Mouse (Mus musculus) heart, embryonic 12.5 days (tissue): ENCODE measurements around the gene Zranb3. TPM values are rescaled to one million over a fixed set of nuclear protein-coding genes. Genes with fewer than 3 reads are reported as not detected.
A peak's percentile ranks its signal among the peaks of the same experiment; 100 is the strongest.
"Not testable (repeated sequence)": the region's sequence is repeated elsewhere in the genome, so short reads cannot be mapped to it uniquely, and the experiment has no call there.

Experiments
- ATAC-seq: fragments of 200-750 bp; cut with Nextera tagmentation; 2 replicates; pipeline ENCODE4 v1.8.0; 2017; ENCODE audit warnings: moderate TSS enrichment, moderate library complexity; ENCODE audit not compliant: insufficient number of reproducible peaks, low FRiP score
- H3K27ac ChIP-seq: fragments of 300-500 bp; sonication (generic); 2 replicates; pipeline ENCODE4 v1.5.1; 2016; ENCODE audit warnings: mild to moderate bottlenecking, moderate library complexity; ENCODE audit not compliant: poor library complexity, severe bottlenecking
- H3K27me3 ChIP-seq: fragments of 300-500 bp; sonication (generic); replicated peaks from 2 replicates; pipeline ENCODE4 v1.6.1; 2016; ENCODE audit warnings: mild to moderate bottlenecking, moderate library complexity
- H3K36me3 ChIP-seq: fragments of 300-500 bp; sonication (generic); 2 replicates; pipeline ENCODE4 v1.6.1; 2016; ENCODE audit warnings: mild to moderate bottlenecking, moderate library complexity
- H3K4me1 ChIP-seq: fragments of 300-500 bp; sonication (generic); replicated peaks from 2 replicates; pipeline ENCODE4 v1.6.1; 2016; ENCODE audit warnings: mild to moderate bottlenecking
- H3K4me2 ChIP-seq: fragments of 300-500 bp; sonication (generic); 2 replicates; pipeline ENCODE4 v1.6.1; 2016; ENCODE audit warnings: mild to moderate bottlenecking, moderate library complexity
- H3K4me3 ChIP-seq: fragments of 300-500 bp; sonication (generic); 2 replicates; pipeline ENCODE4 v1.5.1; 2016; ENCODE audit warnings: mild to moderate bottlenecking
- H3K9ac ChIP-seq: fragments of 300-500 bp; sonication (generic); 2 replicates; pipeline ENCODE4 v1.6.1; 2016; ENCODE audit warnings: mild to moderate bottlenecking, moderate library complexity
- H3K9me3 ChIP-seq: fragments of 300-500 bp; sonication (generic); replicated peaks from 2 replicates; pipeline ENCODE4 v1.6.1; 2016; ENCODE audit warnings: mild to moderate bottlenecking, moderate library complexity
- WGBS: fragments of 180-500 bp; shearing (Covaris S2); methylation state at CpG from one replicate; pipeline ENCODE4 v1.1.7; 2016; 5-methylcytosine and 5-hydroxymethylcytosine counted together
- polyA plus RNA-seq: library from polyadenylated mRNA; unstranded; fragments of >200 nt; fragmentation: Nextera tagmentation; extraction: Ambion mirVana; gene quantifications from 2 replicates; pipeline ENCODE4 v1.2.1, GENCODE M21; 2016

Gene Zranb3
- 7.6 and 8.8 TPM in 2 replicates for polyA plus RNA-seq

- ATAC-seq: peak; percentile 98
- no peaks in the 10 kb centered on the region for H3K9me3 ChIP-seq
- no peaks in the 10 kb centered on the region for H3K36me3 ChIP-seq
- WGBS: under 1% methylated on average over 42 of the region's 43 CpGs
- H3K4me2 ChIP-seq: peak within 1 kb of the TSS; percentile 78
- peaks cover 5% of the 10 kb centered on the region for H3K4me1 ChIP-seq
- no peaks in the 10 kb centered on the region for H3K27me3 ChIP-seq
- peak within 1 kb of the TSS; percentile 91 for H3K4me3 ChIP-seq
- peak within 1 kb of the TSS; percentile 92 for H3K9ac ChIP-seq
- peak within 1 kb of the TSS; percentile 96 for H3K27ac ChIP-seq
These were observed at the start of gene Zranb3, which contains the start of gene R3hdm1 for GRCm38 (mm10) chr1:128102641-128103461. TSS of gene Zranb3 (minus strand) at chr1:128103047. TSS of gene R3hdm1 (plus strand) at chr1:128103301.

DNA sequence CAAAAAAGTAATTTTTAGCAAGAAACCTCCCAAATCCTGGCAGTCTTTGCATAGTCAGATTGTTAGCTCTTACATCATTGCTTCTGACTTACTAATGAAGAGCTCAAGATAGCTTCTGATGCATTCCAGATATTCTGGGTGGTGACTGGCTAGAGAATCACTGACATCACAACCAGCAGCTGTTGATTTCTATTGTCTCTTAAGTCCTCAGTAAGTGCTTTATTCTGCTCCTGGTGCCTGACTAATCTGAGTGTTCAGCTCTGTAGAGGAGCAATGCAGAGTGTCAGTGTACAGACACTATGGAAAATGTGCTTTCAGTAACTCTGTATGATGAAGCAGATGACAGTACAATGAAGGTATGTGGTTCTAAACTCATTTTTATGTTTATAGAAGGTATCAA lies 38.9 kb upstream of the Zranb3 start:
- Histone ChIP-seq H3K36me3 (no peaks in the 10 kb centered on the region), H3K27ac (no peak overlapping the region), H3K9ac (no peak overlapping the region), H3K4me2 (no peak overlapping the region), H3K4me3 (no peak overlapping the region), H3K9me3 (no peaks in the 10 kb centered on the region), H3K27me3 (no peaks in the 10 kb centered on the region), H3K4me1 (peaks cover 3% of the 10 kb centered on the region; the same call in 1 of the 2 replicates)
- ATAC-seq: no peak

DNA sequence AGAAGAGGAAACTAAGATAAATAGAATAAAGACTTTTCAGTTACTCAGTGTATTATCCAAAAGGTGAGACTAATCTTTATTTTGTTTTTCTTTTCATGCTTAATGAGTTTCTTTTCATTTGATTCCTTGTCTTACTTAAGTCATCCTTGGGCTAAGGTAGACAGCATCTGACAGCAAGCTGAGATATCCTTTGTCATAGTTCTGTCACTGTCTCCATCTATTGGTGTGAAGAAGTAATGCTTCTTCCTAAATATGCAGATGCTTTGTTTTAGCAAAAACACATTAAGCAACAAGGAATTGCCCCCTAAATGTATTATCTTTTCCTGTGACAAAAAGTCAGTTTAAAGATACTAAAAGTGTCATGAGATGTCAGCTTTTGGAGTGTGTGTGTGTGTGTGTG lies 38.2 kb upstream of the Zranb3 start:
- peaks cover 3% of the 10 kb centered on the region; the same call in 1 of the 2 replicates for H3K4me1 ChIP-seq
- H3K9me3 ChIP-seq: no peaks in the 10 kb centered on the region
- H3K27me3 ChIP-seq: no peaks in the 10 kb centered on the region
- ATAC-seq: no peak
- H3K36me3 ChIP-seq: no peaks in the 10 kb centered on the region
- H3K27ac ChIP-seq: no peak overlapping the region
- no peak overlapping the region for H3K9ac ChIP-seq
- no peak overlapping the region for H3K4me2 ChIP-seq
- H3K4me3 ChIP-seq: no peak overlapping the region

- H3K4me2 ChIP-seq, ATAC-seq, H3K36me3 ChIP-seq, H3K4me3 ChIP-seq, H3K27me3 ChIP-seq, H3K4me1 ChIP-seq, H3K9me3 ChIP-seq, H3K27ac ChIP-seq, H3K9ac ChIP-seq: not testable (repeated sequence)
These were observed 33.4 kb upstream of the Zranb3 start for GRCm38 (mm10) chr1:128136222-128136621.

GRCm38 (mm10) chr1:128120913-128121627 lies 18.2 kb upstream of the Zranb3 start:
- Histone ChIP-seq H3K27me3 (no peaks in the 10 kb centered on the region), H3K36me3 (0 out of 2 replicates have a peak, but pooled peaks cover 3% of the 10 kb centered on the region), H3K27ac (no peak overlapping the region), H3K4me1 (0 out of 2 replicates have a peak, but pooled peaks cover 3% of the 10 kb centered on the region), H3K9me3 (no peaks in the 10 kb centered on the region), H3K4me2 (no peak overlapping the region), H3K4me3 (no peak overlapping the region), H3K9ac (no peak overlapping the region)
- ATAC-seq: no peak
- WGBS: 79% methylated on average over 4 of the region's 4 CpGs

DNA sequence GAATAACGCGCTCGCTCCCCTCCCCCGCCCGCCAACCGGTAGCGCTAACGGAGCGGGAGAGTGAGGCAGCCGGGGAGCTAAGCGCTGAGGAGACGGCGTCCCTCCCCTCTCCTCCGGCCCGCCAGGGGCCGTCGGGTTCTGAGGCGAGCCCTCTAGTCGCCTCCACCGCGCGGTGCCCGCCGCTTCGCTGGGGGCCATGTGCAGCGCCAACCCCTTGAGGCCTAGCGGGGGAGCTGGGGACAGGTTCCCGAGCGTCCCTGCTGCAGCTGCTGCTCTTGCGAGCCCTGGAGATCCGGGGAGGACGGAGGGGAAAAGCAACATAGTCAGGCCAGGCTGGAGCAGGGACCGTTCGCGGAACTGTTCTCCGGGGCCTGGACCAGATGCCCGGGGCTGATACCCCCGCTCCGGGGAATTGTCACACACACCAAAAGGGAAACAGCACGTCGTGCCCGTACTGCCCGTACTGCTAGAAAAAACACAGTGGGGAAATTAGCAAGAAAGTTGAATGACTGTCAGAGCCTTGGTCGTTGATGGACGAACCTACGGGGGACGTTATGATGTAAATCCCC lies 757 bp upstream of the Zranb3 start:
- peak overlapping the region; percentile 74 for H3K4me2 ChIP-seq
- peak overlapping the region; percentile 96 for H3K27ac ChIP-seq
- H3K4me3 ChIP-seq: peak overlapping the region; percentile 91
- H3K27me3 ChIP-seq: no peaks in the 10 kb centered on the region
- H3K9ac ChIP-seq: peak overlapping the region; percentile 92
- H3K9me3 ChIP-seq: no peaks in the 10 kb centered on the region
- H3K4me1 ChIP-seq: peaks cover 5% of the 10 kb centered on the region
- WGBS: under 1% methylated on average over 42 of the region's 47 CpGs
- ATAC-seq: peak; percentile 66
- H3K36me3 ChIP-seq: no peaks in the 10 kb centered on the region

GRCm38 (mm10) chr1:128102251-128102640 lies 601 bp downstream of the Zranb3 start:
- no peaks in the 10 kb centered on the region for H3K9me3 ChIP-seq
- ATAC-seq: peak; percentile 19
- peak overlapping the region; percentile 79; the same call in 1 of the 2 replicates for H3K27ac ChIP-seq
- peak overlapping the region; percentile 91 for H3K4me3 ChIP-seq
- H3K4me2 ChIP-seq: peak overlapping the region; percentile 78
- peak overlapping the region; percentile 78 for H3K9ac ChIP-seq
- H3K27me3 ChIP-seq: no peaks in the 10 kb centered on the region
- peaks cover 5% of the 10 kb centered on the region for H3K4me1 ChIP-seq
- 0% methylated on average over 15 of the region's 15 CpGs for WGBS
- no peaks in the 10 kb centered on the region for H3K36me3 ChIP-seq

DNA sequence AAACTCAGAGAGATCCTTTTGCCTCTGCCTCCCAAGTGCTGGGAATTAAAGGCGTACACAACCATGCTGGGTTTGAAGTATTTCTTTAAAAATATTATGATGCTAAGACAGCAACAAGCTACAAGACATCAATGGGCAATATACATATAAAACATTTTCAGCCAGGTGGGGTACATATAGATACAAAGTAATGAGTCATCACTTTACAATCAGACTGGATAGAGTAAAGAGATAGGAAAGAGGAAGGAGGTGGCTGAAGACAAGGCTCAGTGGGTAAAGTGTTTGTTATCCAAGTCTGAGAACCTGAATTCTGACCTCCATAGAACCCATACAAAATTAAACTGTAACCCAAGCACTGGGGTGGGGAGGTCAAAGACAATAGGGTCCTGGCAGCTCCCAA lies 4.5 kb downstream of the Zranb3 start:
- Histone ChIP-seq H3K27me3 (no peaks in the 10 kb centered on the region), H3K9me3 (no peaks in the 10 kb centered on the region), H3K4me2 (no peak overlapping the region), H3K36me3 (no peaks in the 10 kb centered on the region), H3K27ac (no peak overlapping the region), H3K4me3 (no peak overlapping the region), H3K9ac (no peak overlapping the region), H3K4me1 (no peaks in the 10 kb centered on the region)
- 88% methylated on average over 1 of the region's 1 CpGs for WGBS
- no peak for ATAC-seq

- H3K27ac ChIP-seq: no peak overlapping the region
- no peak overlapping the region for H3K4me2 ChIP-seq
- no peak overlapping the region for H3K4me3 ChIP-seq
- no peaks in the 10 kb centered on the region for H3K4me1 ChIP-seq
- H3K36me3 ChIP-seq: peaks cover 16% of the 10 kb centered on the region
- H3K9me3 ChIP-seq: no peaks in the 10 kb centered on the region
- H3K27me3 ChIP-seq: no peaks in the 10 kb centered on the region
- 83% methylated on average over 2 of the region's 2 CpGs for WGBS
- H3K9ac ChIP-seq: no peak overlapping the region
- no peak for ATAC-seq
These were observed 8.2 kb downstream of the Zranb3 start for GRCm38 (mm10) chr1:128094686-128095085.

- no peak overlapping the region for H3K9ac ChIP-seq
- no peak overlapping the region for H3K4me3 ChIP-seq
- no peak overlapping the region for H3K4me2 ChIP-seq
- ATAC-seq: no peak
- no peaks in the 10 kb centered on the region for H3K27me3 ChIP-seq
- H3K27ac ChIP-seq: no peak overlapping the region; the same call in 1 of the 2 replicates
- H3K36me3 ChIP-seq: peaks cover 5% of the 10 kb centered on the region; the same call in 1 of the 2 replicates
- WGBS: 84% methylated on average over 7 of the region's 7 CpGs
- H3K4me1 ChIP-seq: peaks cover 14% of the 10 kb centered on the region
- no peaks in the 10 kb centered on the region for H3K9me3 ChIP-seq
These were observed 20.0 kb downstream of the Zranb3 start for GRCm38 (mm10) chr1:128082800-128083199.

DNA sequence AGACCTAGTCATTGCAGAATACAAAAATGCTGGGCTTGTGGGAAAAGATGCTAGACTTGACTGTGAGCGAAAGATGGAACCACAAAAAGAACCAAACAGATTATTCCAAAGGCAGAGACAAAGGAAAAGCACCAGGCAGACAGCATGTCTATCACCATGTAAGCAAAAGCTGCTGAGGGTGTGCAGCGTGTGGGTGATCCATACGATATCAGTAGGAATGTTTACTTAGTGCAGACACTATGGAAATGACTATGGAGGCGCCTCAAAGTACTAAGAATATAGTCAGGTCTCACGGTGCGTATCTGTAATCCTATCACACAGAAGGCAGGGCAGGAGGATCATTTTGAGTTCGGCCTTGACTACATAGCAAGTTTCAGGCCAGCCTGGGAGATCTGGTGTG lies 21.0 kb downstream of the Zranb3 start:
- Histone ChIP-seq H3K4me3 (no peak overlapping the region), H3K9me3 (no peaks in the 10 kb centered on the region), H3K27ac (peak overlapping the region; percentile 7; the same call in 1 of the 2 replicates), H3K36me3 (peaks cover 3% of the 10 kb centered on the region; the same call in 1 of the 2 replicates), H3K27me3 (no peaks in the 10 kb centered on the region), H3K4me1 (peaks cover 14% of the 10 kb centered on the region), H3K4me2 (no peak overlapping the region), H3K9ac (no peak overlapping the region)
- 68% methylated on average over 7 of the region's 7 CpGs for WGBS
- no peak for ATAC-seq
